Mouse (Mus musculus) brain, adult 10 weeks (tissue): ENCODE measurements around the gene Gm6040. TPM values are rescaled to one million over a fixed set of nuclear protein-coding genes. Genes with fewer than 3 reads are reported as not detected.

ENCODE experiments used
- polyA plus RNA-seq: library from polyadenylated mRNA; stranded (reverse); fragments of 350-450 nt; fragmentation: Illumina TruSeq; extraction: RNeasy Lipid Tissue Mini Kit (QIAGEN cat#74804); gene quantifications from one replicate; pipeline ENCODE4 v1.2.3, GENCODE M21; 2015; ENCODE audit warnings: low read depth, low replicate concordance

Gm6040 gene
- not detected for polyA plus RNA-seq

GRCm38 (mm10) chr8:20921971-20922370 lies at the start of gene Gm6040:
Gene Gm6040, minus strand, starts transcription at chr8:20922071.

GRCm38 (mm10) chr8:20944610-20945009 lies 22.7 kb upstream of the Gm6040 start, which contains the start of gene AY761185:
Gene AY761185, minus strand, starts transcription at chr8:20944710.

GRCm38 (mm10) chr8:20902527-20902926 lies 19.3 kb downstream of the Gm6040 start, which contains the start of gene Gm15056:
Gene Gm15056, minus strand, starts transcription at chr8:20902627.

DNA sequence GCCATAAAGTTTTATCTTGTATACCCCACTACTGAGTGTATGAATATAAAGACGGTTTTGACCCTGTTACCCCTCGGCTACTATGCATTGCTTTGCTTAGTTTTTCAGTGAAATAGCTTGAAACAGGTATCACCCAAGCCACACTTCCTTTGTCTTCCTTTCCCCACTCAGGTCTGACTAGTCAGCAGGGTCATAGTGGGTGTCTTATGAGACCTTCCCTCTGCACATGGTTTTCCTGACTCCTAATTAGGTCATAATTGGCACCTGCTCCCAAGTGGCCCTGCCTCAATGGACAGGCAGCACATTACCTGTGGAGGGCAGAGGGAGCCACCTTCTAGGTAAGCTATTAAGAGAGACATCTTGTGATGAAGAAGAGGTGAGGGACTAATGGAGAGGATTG lies 29.5 kb downstream of the Gm6040 start, which contains the start of gene Defb33:
Gene Defb33, plus strand, starts transcription at position 301 of the 400 bp plus-strand sequence.

Other genes starting within 250 kb of the Gm6040 start
- gene Defb33, start 29.4 kb downstream of the Gm6040 start, polyA plus RNA-seq = not detected
- not detected for gene Gm15056, start 19.4 kb downstream of the Gm6040 start, polyA plus RNA-seq
- not detected for gene AY761185, start 22.6 kb upstream of the Gm6040 start, polyA plus RNA-seq
- gene Defa21, start 103.5 kb upstream of the Gm6040 start, polyA plus RNA-seq = not detected
- not detected for gene Defa23, start 133.0 kb upstream of the Gm6040 start, polyA plus RNA-seq
- gene Defa35, start 143.0 kb upstream of the Gm6040 start, polyA plus RNA-seq = not detected
- not detected for gene Defa25, start 162.4 kb upstream of the Gm6040 start, polyA plus RNA-seq
- not detected for gene Gm14851, start 174.0 kb upstream of the Gm6040 start, polyA plus RNA-seq
- not detected for gene Defa30, start 212.6 kb upstream of the Gm6040 start, polyA plus RNA-seq
- gene Defa22, start 240.2 kb upstream of the Gm6040 start, polyA plus RNA-seq = not detected